Mouse (Mus musculus): Measurements from ENCODE around the gene Tef. TPM values are rescaled to one million over a fixed set of nuclear protein-coding genes. Genes with fewer than 3 reads are reported as not detected.

Tef gene
- total and polyA plus RNA-seq, 3 experiments = 12.3 to 21.7 TPM; not detected in 1

- Histone ChIP-seq H3K27ac (ENCODE audit: control insufficient read depth, low read depth, low read length) (peak within 1 kb of the TSS; percentile 99), H3K36me3 (ENCODE audit: control insufficient read depth in 1 of 2, insufficient read depth in 2 of 2, low read length in 2 of 2) (peaks cover 13 to 27% of the 10 kb centered on the region in 2 experiments), H3K79me2 (ENCODE audit: control insufficient read depth, insufficient read depth, low read length, poor library complexity) (peaks cover 61% of the 10 kb centered on the region), H3K9ac (ENCODE audit: control insufficient read depth, low read depth, low read length, poor library complexity, severe bottlenecking) (peak within 1 kb of the TSS; percentile 91), H3K4me1 (ENCODE audit: control insufficient read depth in 1 of 2, insufficient read depth in 2 of 2, low read length in 2 of 2) (peaks cover 4 to 12% of the 10 kb centered on the region in 2 experiments), H3K4me3 (ENCODE audit: control insufficient read depth in 1 of 2, insufficient read depth in 1 of 2, low read depth in 2 of 2, low read length in 2 of 2) (peak within 1 kb of the TSS; percentile 75 to 96), H3K27me3 (ENCODE audit: control insufficient read depth in 1 of 2, insufficient read depth in 2 of 2, low read length in 2 of 2) (no peaks in the 10 kb centered on the region), H3K9me3 (replicated peaks; ENCODE audit: insufficient read depth, low read length) (no peaks in the 10 kb centered on the region)
- DNase-seq (ENCODE audit: low read depth, low spot score) = peak; percentile 99
- TF ChIP-seq BHLHE40 (IDR thresholded peaks at IDR 0.05; ENCODE audit: borderline replicate concordance, low read depth, low read length) (no peak), SIN3A (IDR thresholded peaks at IDR 0.05; ENCODE audit: low read length) (peak; percentile 88; the same call in 1 of the 2 replicates), MAX (IDR thresholded peaks at IDR 0.05; ENCODE audit: low read length) (peak; percentile 66), KAT2A (conservative IDR thresholded peaks at IDR 0.05; ENCODE audit: low read depth, low read length) (peak; percentile 62; the same call in 1 of the 2 replicates), ELF1 (IDR thresholded peaks at IDR 0.05; ENCODE audit: low read depth, low read length) (peak; percentile 43; the same call in 1 of the 2 replicates), RAD21 (IDR thresholded peaks at IDR 0.05; ENCODE audit: low read depth, low read length) (no peak), NELFE (IDR thresholded peaks at IDR 0.05; ENCODE audit: low read depth, low read length) (peak; percentile 73), USF2 (IDR thresholded peaks at IDR 0.05; ENCODE audit: borderline replicate concordance in 1 of 2, insufficient read depth in 1 of 2, low read depth in 1 of 2, low read length in 2 of 2) (no peak), E2F4 (IDR thresholded peaks at IDR 0.05; ENCODE audit: borderline replicate concordance, low read depth, low read length) (no peak), GATA1 (IDR thresholded peaks at IDR 0.05; ENCODE audit: low read depth, low read length) (peak; percentile 58), USF1 (IDR thresholded peaks at IDR 0.05; ENCODE audit: low read depth, low read length) (no peak), TBP (IDR thresholded peaks at IDR 0.05; ENCODE audit: low read depth, low read length) (peak; percentile 96), CTCF (IDR thresholded peaks at IDR 0.05 in 2 of 3, conservative IDR thresholded peaks at IDR 0.05 in 1 of 3; ENCODE audit: control insufficient read depth in 1 of 3, insufficient read depth in 1 of 3, low read depth in 2 of 3, low read length in 3 of 3, poor library complexity in 1 of 3, severe bottlenecking in 1 of 3) (no peak), POLR2AphosphoS2 (IDR thresholded peaks at IDR 0.05; ENCODE audit: low read length) (no peak; the same call in 1 of the 2 replicates), MAZ (IDR thresholded peaks at IDR 0.05; ENCODE audit: low read depth, low read length) (no peak), MAFK (IDR thresholded peaks at IDR 0.05; ENCODE audit: borderline replicate concordance, low read depth, low read length) (no peak), HCFC1 (IDR thresholded peaks at IDR 0.05; ENCODE audit: low read depth, low read length) (peak; percentile 84), UBTF (IDR thresholded peaks at IDR 0.05; ENCODE audit: borderline replicate concordance, insufficient read depth, low read depth, low read length) (0 out of 2 replicates have a peak, but pooled peaks have one; percentile 47), CHD1 (IDR thresholded peaks at IDR 0.05; ENCODE audit: low read depth, low read length) (no peak), NRF1 (IDR thresholded peaks at IDR 0.05; ENCODE audit: insufficient read depth, low read depth, low read length, poor library complexity, severe bottlenecking) (peak; percentile 24; the same call in 1 of the 2 replicates), ZC3H11A (IDR thresholded peaks at IDR 0.05; ENCODE audit: low read depth, low read length) (peak; percentile 32; the same call in 1 of the 2 replicates), RCOR1 (IDR thresholded peaks at IDR 0.05; ENCODE audit: low read depth, low read length) (no peak), JUND (IDR thresholded peaks at IDR 0.05; ENCODE audit: low read depth, low read length) (no peak), TCF12 (IDR thresholded peaks at IDR 0.05; ENCODE audit: low read depth, low read length) (peak; percentile 65; the same call in 1 of the 2 replicates), POLR2A (IDR thresholded peaks at IDR 0.05; ENCODE audit: control insufficient read depth in 1 of 2, insufficient read depth in 1 of 2, low read depth in 1 of 2, low read length in 2 of 2, poor library complexity in 1 of 2) (peak; percentile 53 to 63; a peak in 3 of 4 replicates), SMC3 (IDR thresholded peaks at IDR 0.05; ENCODE audit: low read depth, low read length) (no peak), ZMIZ1 (IDR thresholded peaks at IDR 0.05; ENCODE audit: low read depth, low read length) (peak; percentile 83; the same call in 1 of the 2 replicates), ZKSCAN1 (IDR thresholded peaks at IDR 0.05; ENCODE audit: low read depth, low read length) (no peak), POLR2AphosphoS5 (IDR thresholded peaks at IDR 0.05; ENCODE audit: borderline replicate concordance, low read depth, low read length) (no peak), CHD2 (IDR thresholded peaks at IDR 0.05; ENCODE audit: low read length) (no peak), MEF2A (IDR thresholded peaks at IDR 0.05; ENCODE audit: extremely low read depth, insufficient replicate concordance, low read depth, low read length, poor library complexity, severe bottlenecking) (no peak), GABPA (IDR thresholded peaks at IDR 0.05; ENCODE audit: low read depth, low read length) (no peak), MYC (IDR thresholded peaks at IDR 0.05; ENCODE audit: low read depth, low read length) (no peak), ETS1 (IDR thresholded peaks at IDR 0.05; ENCODE audit: low read depth, low read length) (peak; percentile 53; the same call in 1 of the 2 replicates)
Measured at GRCm38 (mm10) chr15:81872262-81873136, 70.3 kb downstream of the Tef start, which contains the start of gene Aco2. Gene Aco2 (plus strand): TSS chr15:81872309.

Data from MEL (cell line).